Mouse (Mus musculus): ENCODE measurements around the gene Dkk3.
A peak's percentile ranks its signal among the peaks of the same experiment; 100 is the strongest.

DNA sequence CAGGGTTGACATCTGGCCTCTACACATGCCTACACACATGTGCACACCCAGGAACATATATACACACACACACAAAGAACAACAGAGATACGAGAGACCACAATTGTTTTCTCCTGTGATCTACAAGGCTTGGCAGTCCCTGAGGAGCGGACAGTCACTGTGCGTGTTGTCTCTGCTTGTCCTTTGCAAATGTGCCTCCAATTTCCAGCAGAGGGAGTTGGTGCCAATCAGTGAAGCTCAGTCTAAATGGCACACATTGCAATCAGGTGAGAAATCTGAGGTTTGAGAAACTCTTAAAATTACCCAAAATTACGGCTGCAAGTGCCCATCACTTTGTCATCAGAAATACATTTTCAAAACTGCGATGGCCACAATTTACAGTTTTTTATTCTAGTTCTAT lies 25.6 kb downstream of the Dkk3 start:
- TF ChIP-seq CTCF (conservative IDR thresholded peaks at IDR 0.05; ENCODE audit: insufficient read depth, insufficient read length, low read depth, low read length) (peak; percentile 15; the same call in 1 of the 2 replicates), POLR2A (IDR thresholded peaks at IDR 0.05; ENCODE audit: low read depth, low read length) (no peak)

Data from kidney, adult 2 months (tissue).